Mouse (Mus musculus): ENCODE measurements around the gene Cntn4.
A peak's percentile ranks its signal among the peaks of the same experiment; 100 is the strongest.

The Cntn4 gene

GRCm38 (mm10) chr6:105677149-105678031 lies at the start of gene Cntn4:
Gene Cntn4 (plus strand): TSS chr6:105677660.
- peak; percentile 29 to 45 for DNase-seq (ENCODE audit: low spot score in 2 of 2)

- no peak for DNase-seq (ENCODE audit: low spot score in 2 of 2)
Measured at GRCm38 (mm10) chr6:105674276-105674675, 3.2 kb upstream of the Cntn4 start.

- DNase-seq (ENCODE audit: low spot score in 2 of 2): no peak
Measured at GRCm38 (mm10) chr6:105675099-105675498, 2.4 kb upstream of the Cntn4 start.

GRCm38 (mm10) chr6:105676637-105677036 lies 823 bp upstream of the Cntn4 start:
- DNase-seq (ENCODE audit: low spot score in 2 of 2): no peak

GRCm38 (mm10) chr6:105678778-105679177 lies 1.3 kb downstream of the Cntn4 start:
- no peak for DNase-seq (ENCODE audit: low spot score in 2 of 2)

- DNase-seq (ENCODE audit: low spot score in 2 of 2): no peak
Measured at GRCm38 (mm10) chr6:105681496-105681895, 4.0 kb downstream of the Cntn4 start.

GRCm38 (mm10) chr6:105683251-105683650 lies 5.8 kb downstream of the Cntn4 start:
- no peak for DNase-seq (ENCODE audit: low spot score in 2 of 2)

- DNase-seq (ENCODE audit: low spot score in 2 of 2): no peak
Measured at GRCm38 (mm10) chr6:105684123-105684522, 6.7 kb downstream of the Cntn4 start.

GRCm38 (mm10) chr6:105688195-105688594 lies 10.7 kb downstream of the Cntn4 start:
- no peak for DNase-seq (ENCODE audit: low spot score in 2 of 2)

- DNase-seq (ENCODE audit: low spot score in 2 of 2): peak in 1 of 2 experiments; percentile 3
Measured at GRCm38 (mm10) chr6:105742026-105742425, 64.6 kb downstream of the Cntn4 start.

- DNase-seq (ENCODE audit: low spot score in 2 of 2): no peak
Measured at GRCm38 (mm10) chr6:105780616-105781015, 103.2 kb downstream of the Cntn4 start.

- DNase-seq (ENCODE audit: low spot score in 2 of 2): no peak
Measured at GRCm38 (mm10) chr6:105788462-105788861, 111.0 kb downstream of the Cntn4 start.

GRCm38 (mm10) chr6:105835099-105835498 lies 157.6 kb downstream of the Cntn4 start:
- no peak for DNase-seq (ENCODE audit: low spot score in 2 of 2)

GRCm38 (mm10) chr6:105847296-105847695 lies 169.8 kb downstream of the Cntn4 start:
- no peak for DNase-seq (ENCODE audit: low spot score in 2 of 2)

GRCm38 (mm10) chr6:105892838-105893237 lies 215.4 kb downstream of the Cntn4 start:
- no peak for DNase-seq (ENCODE audit: low spot score in 2 of 2)

- DNase-seq (ENCODE audit: low spot score in 2 of 2): no peak
Measured at GRCm38 (mm10) chr6:105938485-105938884, 261.0 kb downstream of the Cntn4 start.

- no peak for DNase-seq (ENCODE audit: low spot score in 2 of 2)
Measured at GRCm38 (mm10) chr6:105939303-105939702, 261.8 kb downstream of the Cntn4 start.

- DNase-seq (ENCODE audit: low spot score in 2 of 2): no peak
Measured at GRCm38 (mm10) chr6:105940591-105940990, 263.1 kb downstream of the Cntn4 start.

- DNase-seq (ENCODE audit: low spot score in 2 of 2): no peak
Measured at GRCm38 (mm10) chr6:105991492-105991891, 314.0 kb downstream of the Cntn4 start.

GRCm38 (mm10) chr6:106013018-106013417 lies 335.6 kb downstream of the Cntn4 start:
- no peak for DNase-seq (ENCODE audit: low spot score in 2 of 2)

- DNase-seq (ENCODE audit: low spot score in 2 of 2): no peak
Measured at GRCm38 (mm10) chr6:106015126-106015525, 337.7 kb downstream of the Cntn4 start.

- DNase-seq (ENCODE audit: low spot score in 2 of 2): no peak
Measured at GRCm38 (mm10) chr6:106048878-106049277, 371.4 kb downstream of the Cntn4 start.

- no peak for DNase-seq (ENCODE audit: low spot score in 2 of 2)
Measured at GRCm38 (mm10) chr6:106056123-106056522, 378.7 kb downstream of the Cntn4 start.

All from cerebellum, postnatal 4 days (tissue).